Mouse (Mus musculus): Measurements from ENCODE around the gene Rrm2. TPM values are rescaled to one million over a fixed set of nuclear protein-coding genes. Genes with fewer than 3 reads are reported as not detected.
"Not testable (repeated sequence)": the region's sequence is repeated elsewhere in the genome, so short reads cannot be mapped to it uniquely, and the experiment has no call there.

Rrm2 gene
- total RNA-seq (2017): 90.3 and 94.5 TPM in 2 replicates

DNA sequence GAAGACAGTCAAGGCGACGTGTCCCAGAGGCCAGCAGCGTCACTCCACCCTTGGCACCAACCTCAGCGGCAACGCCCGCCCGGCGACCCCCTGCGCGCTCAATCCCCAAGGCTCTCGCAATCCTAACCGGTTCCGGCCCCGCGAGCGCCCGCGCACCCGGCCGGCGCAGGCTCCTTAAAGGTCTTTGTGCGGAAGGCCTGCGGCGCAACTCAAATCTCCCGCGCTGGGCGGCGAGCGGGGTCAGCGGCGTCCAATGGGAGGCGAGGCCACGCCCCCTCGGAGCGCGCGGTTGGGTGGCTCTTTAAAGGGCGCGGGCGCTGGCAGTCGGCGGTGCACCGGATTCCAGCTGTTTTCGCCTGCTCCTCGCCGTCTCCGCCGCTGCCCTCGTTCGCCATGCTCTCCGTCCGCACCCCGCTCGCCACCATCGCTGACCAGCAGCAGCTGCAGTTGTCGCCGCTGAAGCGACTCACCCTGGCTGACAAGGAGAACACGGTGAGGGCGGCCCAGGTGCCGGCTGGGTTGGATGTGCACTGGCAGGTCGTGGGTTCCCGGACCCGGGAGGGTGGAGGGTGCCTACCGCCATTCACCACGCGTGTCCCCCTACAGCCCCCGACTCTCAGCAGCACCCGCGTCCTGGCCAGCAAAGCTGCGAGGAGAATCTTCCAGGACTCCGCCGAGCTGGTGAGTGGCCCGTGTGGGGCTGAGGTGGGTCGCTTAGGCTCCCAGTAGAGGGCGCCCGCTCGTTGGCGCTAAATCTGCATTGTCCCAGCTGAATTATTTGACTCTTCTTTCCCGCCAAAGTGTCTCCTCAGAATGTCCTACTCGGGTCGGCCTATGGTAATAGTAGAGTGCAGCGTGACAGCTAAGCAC, at the start of gene Rrm2:
Gene Rrm2 (plus strand): TSS at position 288 of the 870 bp plus-strand sequence.
- ATAC-seq (replicated peaks; ENCODE audit: low read depth, poor library complexity, severe bottlenecking): peak; percentile 65

DNA sequence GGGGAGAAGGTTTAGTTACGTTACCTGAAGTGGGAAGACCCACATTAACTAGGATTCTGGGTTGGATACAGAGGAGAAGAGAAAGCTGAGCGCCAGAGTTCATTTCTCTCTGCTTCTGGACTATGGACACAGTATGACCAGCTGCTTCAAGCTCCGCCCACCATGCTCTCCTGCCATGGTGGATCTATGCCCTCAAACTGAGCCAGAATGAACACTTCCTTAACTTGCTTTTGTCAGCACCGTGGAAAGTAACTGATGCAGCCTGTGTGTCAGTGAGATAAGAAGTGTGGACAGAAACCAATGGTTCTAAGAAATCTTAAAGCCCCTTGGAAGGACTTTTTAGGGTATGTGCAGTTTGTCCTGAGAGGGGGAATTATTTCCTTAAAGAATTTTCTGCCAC, 49.0 kb upstream of the Rrm2 start:
- ATAC-seq (replicated peaks; ENCODE audit: low read depth, poor library complexity, severe bottlenecking): peak; percentile 39; the same call in 1 of the 2 replicates

DNA sequence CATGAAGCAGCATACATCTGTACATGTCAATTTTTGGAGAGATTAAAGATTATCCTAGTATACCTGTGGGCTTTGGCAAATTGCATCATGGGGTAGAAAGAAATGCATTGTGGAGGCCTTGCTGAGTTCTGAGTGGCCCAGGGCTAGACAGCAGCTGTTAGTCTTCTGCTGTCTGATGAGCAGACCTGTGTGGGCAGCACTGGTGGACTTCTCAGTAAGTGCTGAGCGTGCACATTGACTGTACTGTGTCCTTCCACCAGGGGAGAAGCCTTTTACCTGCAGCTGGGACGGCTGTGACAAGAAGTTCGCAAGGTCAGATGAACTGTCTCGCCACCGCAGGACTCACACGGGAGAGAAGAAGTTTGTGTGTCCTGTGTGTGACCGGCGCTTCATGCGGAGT, 48.1 kb upstream of the Rrm2 start:
- no peak for ATAC-seq (replicated peaks; ENCODE audit: low read depth, poor library complexity, severe bottlenecking)

DNA sequence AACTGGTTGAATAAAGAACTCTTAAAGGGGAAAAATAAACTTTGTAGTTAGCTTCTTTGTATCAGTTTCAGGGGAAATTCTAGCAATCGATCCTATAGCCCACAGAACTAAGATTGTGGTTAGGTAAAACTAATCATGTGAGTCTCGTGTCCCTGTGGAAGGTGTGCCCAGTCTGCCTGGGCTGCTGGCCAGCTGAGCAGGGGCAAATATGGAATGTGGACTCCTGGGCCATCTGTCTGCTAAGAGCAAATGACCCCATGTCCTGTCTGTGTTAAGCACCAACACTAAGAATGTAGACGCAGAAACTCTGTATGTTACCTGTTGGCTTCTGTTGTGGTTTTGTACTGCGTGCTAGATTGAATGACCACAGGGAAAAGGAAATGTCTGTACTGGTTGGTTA, 46.9 kb upstream of the Rrm2 start:
- no peak for ATAC-seq (replicated peaks; ENCODE audit: low read depth, poor library complexity, severe bottlenecking)

DNA sequence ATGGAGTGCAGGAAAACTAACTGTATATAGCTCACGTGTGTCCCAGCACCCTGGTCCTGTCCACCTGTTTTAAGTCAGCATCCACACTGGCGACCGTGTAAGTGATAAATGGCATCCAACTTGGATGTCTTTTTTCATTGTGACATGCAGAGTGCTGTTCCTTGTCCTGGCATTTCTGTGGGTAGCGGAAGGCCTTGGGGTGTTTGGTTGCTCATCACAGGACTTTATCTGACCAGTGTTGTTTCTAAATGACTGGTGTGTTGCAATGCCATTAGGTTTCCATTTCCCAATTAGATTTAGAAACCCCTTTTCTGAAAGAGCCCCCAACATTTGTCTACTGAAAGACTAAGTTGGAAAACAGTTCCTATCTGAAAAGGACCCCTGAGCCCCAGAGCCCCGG, 45.9 kb upstream of the Rrm2 start:
- no peak for ATAC-seq (replicated peaks; ENCODE audit: low read depth, poor library complexity, severe bottlenecking)

DNA sequence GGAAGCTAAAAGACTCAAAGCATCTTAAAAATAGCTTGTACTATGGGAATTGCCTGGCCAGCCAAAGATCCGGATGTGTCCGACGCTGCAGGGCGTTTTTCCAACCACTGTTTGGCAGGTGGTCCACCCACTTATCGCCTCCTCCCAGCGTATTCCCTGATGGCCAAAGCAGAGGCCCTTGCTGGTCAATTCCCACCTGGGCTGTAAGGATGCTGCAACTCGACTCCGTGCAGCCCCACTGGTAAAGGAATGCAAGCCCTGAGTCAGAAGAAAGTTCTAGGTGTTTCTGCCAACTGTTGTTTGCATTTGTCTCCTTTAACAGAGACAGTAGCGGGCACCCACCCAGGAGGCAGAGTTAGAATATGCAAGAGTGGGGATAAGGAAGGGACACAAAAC, 27.9 kb upstream of the Rrm2 start:
- ATAC-seq (replicated peaks; ENCODE audit: low read depth, poor library complexity, severe bottlenecking): no peak

DNA sequence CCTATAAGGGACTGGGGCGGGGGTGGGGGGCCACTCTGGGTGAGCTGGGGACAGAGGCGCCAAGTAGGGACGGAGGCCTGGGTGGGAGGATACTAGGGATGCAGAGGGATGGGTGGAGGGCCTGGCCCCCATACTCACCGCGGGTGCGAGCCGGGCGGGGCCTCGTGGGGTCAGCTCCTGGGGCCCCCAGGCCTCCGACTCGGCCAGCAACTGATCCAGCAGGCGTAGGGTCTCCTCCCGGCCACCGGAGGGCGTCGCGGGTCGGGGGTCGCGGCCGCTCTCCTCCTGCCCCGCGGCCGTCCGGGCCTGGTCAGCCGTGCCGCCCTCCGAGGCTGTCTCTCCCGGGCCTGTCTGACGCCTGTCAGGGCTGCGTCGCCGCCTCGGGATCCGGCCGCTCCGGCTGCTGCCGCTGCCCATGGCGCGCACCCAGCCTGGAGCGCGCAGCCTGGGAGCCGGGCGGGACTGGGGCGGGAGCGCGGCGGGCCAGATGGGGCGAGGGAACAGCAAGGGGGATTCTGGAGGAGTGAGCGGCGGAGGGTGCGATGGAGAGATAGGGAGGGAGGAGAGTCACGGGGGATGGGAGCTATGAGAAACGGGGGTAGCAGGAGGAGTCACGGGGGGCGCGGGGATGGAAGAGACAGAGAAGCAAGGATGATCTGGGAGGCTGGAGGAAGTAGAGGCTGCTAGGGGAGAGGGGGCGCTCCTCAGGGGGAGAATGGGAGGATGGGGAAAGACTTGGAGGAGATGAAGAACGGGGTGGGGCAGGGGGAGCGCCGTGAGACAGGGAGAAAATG, 27.4 kb upstream of the Rrm2 start:
- no peak for ATAC-seq (replicated peaks; ENCODE audit: low read depth, poor library complexity, severe bottlenecking)

DNA sequence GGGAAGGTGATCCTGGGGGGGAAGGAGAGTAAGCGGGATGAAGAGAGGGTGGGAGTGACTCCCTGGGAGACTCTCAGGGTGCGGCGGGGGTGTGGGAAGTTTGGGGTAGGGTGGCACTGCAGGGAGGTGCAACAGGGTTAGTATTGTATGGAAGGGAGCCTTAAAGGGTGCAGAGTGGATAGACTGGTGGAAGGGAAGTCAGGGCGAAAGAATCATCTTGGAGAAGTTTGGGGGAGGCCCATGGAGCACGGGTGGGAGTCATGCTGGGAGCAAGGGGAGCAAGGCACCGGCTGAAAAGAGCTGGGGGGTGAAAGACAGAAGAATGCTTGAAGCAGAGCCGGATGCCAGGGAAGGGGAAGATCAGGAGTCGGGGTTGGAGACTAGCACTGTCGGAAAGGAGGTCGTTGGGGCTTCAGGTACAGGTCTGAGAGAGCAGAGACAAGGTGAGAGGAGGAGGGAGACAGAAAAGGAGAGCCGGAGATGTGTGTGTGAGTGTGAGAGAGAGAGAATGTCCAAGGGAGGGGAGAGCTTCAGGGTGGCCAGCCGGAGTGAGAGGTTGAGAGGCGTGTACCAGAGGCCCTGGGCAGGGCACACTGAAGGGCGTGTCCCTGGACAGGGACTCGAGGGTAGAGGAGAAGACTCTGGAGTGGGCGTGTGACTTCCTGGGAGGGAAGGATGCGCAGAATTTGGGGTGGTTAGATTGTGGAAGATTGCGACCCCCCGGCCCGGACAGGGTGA, 26.6 kb upstream of the Rrm2 start, which contains the start of gene Cys1:
Gene Cys1 (minus strand): TSS at position 528 of the 738 bp plus-strand sequence.
- ATAC-seq (replicated peaks; ENCODE audit: low read depth, poor library complexity, severe bottlenecking): peak; percentile 71

DNA sequence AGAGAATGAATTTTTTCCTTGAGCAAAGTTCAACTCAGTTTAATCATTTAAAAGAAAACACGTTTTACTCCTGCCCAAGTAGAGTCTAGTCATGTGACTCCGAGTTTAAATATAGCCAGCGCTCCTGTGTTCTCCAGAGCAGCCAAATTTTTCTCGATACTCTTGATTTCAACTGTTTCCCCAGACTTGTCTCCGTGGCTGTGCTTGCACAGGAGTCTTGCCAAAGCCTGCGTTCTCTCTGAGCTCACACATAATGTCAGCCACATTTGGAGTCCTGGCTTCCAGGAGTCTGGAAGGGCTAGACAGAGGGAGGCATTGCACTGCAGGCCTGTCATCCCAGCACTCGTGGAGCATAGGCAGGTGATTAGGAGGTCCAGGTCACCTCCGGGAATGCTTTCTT, 25.5 kb upstream of the Rrm2 start:
- ATAC-seq (replicated peaks; ENCODE audit: low read depth, poor library complexity, severe bottlenecking): no peak

DNA sequence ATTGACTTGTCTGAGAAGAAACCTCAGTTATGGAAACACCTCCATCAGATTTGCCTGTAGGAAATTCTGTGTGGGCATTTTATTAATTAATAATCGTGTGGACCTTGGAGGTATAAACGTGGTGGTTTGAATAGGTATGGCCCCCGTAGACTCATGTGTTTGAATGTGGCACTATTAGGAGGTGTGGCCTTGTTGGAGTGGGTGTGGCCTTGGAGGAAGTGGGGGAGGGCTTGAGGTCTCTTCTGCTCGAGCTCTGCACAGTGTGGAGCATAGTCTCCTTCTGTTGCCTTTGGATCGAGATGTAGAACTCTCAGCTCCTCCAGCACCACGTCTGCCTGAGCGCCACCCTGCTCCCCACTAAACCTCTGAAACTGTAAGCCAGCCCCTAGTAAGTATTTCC, 24.6 kb upstream of the Rrm2 start:
- no peak for ATAC-seq (replicated peaks; ENCODE audit: low read depth, poor library complexity, severe bottlenecking)

DNA sequence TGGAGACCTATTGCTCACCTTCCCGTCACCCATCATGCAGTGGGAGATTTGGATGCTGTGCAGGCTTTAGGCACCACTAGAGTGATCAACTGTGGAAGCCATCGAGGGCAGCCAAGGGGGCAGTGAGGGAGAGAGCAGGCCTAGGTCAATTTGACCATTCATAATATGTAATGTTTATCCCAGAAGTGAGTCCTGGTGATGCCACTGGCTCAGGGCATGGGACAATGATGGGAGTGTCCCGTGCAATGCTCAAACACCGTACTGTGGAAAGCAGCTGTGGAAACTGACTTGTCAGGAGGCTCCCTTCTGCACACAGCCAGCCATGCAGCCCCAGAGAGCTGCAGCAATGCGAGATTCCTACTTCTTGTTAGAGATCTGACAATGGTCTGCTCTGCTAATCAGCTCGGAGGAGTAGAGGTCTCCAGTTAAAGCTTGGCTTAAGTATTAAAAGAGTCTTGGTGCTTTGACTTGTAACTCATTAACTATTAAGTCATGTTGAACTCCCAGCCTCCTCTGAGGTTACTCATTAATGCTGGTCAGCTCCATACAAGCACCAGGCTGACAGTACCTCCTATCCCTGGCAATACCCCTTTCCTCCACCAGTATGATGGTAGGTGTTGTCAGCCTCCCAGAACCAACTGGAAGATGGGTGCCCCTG, 21.9 kb upstream of the Rrm2 start:
- no peak for ATAC-seq (replicated peaks; ENCODE audit: low read depth, poor library complexity, severe bottlenecking)

DNA sequence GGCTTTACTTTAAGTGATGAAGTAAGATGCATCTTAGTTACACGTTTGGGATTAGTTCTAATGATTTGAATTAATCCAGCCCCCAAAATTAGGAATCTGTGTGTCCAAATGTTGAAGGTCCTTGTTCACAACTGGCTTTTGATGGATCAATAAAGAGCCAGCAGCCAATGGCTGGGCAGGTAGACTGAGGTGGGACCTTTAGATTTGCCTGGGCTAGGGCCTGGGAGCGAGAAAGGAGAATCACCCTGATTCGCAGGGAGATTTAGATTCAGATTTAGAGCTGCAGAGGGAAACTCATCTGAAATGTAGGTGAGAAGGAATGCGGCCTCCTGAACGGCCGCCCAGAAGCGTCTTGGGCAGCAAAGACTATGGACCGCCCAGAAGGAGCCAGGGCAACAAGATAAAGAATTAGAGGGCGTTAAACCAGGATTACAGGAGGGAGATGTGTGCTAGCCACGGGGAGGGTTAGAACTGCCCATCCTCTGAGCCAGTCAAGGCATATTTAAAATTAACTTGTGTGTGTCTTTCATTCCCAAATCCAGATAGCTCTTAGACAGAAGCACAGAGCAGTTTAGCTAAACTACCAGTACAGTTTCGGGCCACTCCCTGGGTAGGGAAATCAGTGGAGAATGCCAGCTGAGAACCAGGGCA, 21.2 kb upstream of the Rrm2 start:
- no peak for ATAC-seq (replicated peaks; ENCODE audit: low read depth, poor library complexity, severe bottlenecking)

DNA sequence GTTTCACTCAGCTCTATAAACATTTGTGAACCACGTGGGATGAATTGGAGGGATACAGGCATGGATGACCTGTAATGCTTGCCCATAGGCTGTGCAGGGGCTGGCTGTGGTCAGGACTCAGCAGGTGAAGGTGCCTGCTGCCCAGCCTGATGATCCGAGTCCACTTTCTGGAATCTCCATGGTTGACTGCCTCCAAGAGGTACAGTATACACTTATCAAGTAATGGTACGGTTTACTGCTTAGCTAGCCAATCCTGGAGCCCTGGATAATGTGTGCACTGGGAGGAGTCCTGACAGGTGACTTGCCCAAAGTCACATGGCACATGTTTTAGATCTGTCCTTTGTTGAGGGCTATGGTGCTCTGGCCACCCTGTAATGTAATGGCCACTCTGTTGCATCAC, 17.7 kb upstream of the Rrm2 start:
- no peak for ATAC-seq (replicated peaks; ENCODE audit: low read depth, poor library complexity, severe bottlenecking)

DNA sequence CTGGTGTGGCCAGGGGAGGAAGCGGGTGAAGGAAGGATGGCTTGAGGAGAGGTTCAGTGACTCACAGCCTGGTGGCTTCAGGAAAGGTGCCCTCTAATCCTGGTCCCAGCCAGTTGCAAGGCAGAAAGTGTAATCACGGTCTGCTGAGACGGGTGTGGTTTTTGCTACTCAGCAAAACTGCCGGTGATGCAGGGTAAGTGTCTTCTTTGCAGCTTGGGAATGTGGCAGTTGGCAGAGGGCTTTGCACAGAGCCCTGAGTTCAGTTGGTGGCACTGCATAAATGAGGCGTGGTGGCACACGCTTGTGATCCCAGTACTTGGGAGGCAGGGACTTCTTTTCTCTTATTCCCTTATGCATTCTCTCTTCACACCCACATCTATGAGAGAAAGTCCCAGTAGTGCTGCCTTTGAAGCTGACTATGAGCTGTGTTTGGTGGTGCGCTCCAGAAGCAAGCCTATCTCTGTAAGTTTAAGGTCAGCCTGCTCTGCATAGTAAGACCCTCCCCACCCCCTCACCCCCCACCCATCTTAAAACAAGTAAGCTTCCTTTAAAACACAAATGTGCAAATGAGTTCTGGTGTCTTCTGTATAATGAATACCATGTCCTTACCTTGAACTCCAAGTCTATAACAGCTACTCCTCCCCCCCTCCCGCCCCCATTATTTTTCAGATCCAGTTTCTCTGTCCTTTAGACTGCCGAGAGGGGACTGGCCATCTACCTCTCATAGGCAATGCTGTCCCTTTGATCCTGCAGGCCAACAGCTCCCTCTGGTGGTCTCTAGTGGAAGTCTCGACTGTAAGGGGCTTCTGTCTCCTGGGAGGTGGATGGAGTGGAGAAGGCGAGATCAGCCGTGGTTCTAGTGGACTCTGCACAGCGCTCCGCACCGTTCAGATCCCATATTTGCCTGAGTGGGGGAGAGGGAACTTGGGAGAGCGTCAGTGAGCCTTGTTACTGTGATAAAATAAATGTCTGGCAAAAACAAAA, 11.2 kb upstream of the Rrm2 start:
- ATAC-seq (replicated peaks; ENCODE audit: low read depth, poor library complexity, severe bottlenecking): peak; percentile 98

DNA sequence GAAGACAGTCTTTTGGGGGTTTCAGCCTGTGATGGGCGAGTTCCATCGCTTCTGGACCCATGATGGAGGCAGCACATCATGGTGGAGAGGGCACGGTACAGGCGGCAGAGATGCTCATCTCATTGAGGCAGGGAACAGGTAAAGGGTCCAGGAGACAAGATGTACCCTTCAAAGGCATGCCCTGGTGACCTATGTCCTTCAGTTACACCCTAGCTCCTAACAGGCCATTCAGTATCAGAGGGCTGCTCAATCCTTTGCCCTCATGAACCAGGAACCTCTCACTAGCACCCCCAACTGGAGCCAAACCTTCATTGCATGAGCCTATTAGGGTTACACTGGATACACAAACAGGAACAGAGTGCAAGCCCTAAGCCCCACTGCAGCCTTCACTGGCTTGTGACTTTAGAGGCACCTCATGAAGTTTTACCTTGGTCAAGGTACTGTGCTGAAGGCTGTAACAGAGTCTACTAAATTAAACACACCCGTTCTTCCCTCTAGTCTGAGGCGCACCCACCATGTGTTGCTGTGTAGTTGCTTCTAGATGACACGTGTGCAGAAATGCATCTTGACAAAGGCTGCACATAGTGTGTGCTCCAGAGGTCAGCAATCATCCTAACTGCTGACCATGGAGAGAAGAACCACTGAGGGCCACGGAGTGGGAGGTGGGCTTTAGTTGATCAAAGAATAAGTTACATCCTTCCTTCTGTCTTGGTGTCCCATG, 10.4 kb upstream of the Rrm2 start:
- ATAC-seq (replicated peaks; ENCODE audit: low read depth, poor library complexity, severe bottlenecking): peak; percentile 45

DNA sequence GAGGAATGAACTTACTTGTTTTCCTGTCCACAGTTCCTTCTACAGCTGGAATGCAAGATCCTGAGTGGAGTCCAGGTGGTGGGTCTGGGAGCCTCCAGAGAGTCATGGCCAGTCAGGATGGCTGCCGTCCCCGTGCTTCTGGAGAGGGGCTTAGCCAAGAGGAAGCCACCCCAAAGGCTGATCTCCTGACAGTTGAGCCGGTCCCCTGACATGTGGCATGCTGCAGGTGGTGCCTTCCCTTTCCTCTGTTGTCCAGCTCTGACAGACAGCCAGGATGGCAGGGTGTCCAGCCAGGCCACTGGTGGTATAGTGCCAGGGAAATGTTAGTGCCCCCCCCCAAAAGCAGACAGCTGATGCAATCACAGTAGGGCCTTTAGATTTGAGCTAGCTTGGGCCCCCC, 9.5 kb upstream of the Rrm2 start:
- no peak for ATAC-seq (replicated peaks; ENCODE audit: low read depth, poor library complexity, severe bottlenecking)

DNA sequence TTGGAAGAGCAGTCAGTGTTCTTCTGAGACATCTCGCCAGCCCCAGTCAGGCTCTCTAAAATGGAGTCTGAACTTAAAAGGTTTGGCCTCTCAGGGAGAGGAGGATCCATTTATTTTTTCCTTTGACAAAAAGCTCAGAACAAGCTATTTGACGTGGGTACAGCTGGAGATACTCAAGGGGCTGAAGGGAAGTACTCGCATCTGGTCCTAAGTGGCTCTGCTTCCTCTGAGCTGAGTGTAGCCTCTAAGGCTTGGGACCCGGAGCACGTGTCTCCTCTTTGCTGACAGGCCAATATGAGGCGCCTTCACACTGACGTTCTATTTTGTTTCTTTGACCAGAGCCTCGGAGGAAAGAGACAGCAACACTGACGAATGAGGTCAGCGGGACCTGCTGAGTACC, 8.5 kb upstream of the Rrm2 start:
- no peak for ATAC-seq (replicated peaks; ENCODE audit: low read depth, poor library complexity, severe bottlenecking)

DNA sequence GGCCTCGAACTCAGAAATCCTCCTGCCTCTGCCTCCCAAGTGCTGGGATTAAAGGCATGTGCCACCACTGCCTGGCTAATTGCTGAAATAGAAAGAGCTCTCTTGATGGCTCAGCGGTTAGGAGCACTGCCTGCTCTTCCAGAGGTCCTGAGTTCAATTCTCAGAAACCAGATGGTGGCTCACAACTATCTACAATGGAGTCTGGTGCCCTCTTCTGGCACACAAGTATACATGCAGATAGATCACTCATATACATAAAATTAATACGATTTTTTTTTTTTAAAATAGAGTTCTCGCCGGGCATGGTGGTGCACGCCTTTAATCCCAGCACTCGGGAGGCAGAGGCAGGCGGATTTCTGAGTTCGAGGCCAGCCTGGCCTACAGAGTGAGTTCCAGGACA, 6.4 kb upstream of the Rrm2 start:
- ATAC-seq (replicated peaks; ENCODE audit: low read depth, poor library complexity, severe bottlenecking): not testable (repeated sequence)

All from common myeloid progenitor, adult 5-6 weeks (primary cell).